Mouse (Mus musculus): ENCODE measurements around the gene Sept6. TPM values are rescaled to one million over a fixed set of nuclear protein-coding genes. Genes with fewer than 3 reads are reported as not detected.
"Not testable (repeated sequence)": the region's sequence is repeated elsewhere in the genome, so short reads cannot be mapped to it uniquely, and the experiment has no call there.

The Sept6 gene
- polyA plus RNA-seq, 1 experiment from 2014 or later = 62.7 TPM

- 21% methylated on average over 3 of the region's 3 CpGs for WGBS
- Histone ChIP-seq H3K4me3 (replicated peaks; ENCODE audit: low read length) (peak overlapping the region; percentile 63), H3K27me3 (replicated peaks; ENCODE audit: control insufficient read depth, insufficient read depth, low read length) (no peaks in the 10 kb centered on the region), H3K9ac (replicated peaks; ENCODE audit: low read depth, low read length) (peak overlapping the region; percentile 69), H3K27ac (ENCODE audit: low read length) (peak overlapping the region; percentile 80; the same call in 1 of the 2 replicates), H3K4me2 (ENCODE audit: low read length) (peak overlapping the region; percentile 46), H3K9me3 (ENCODE audit: control insufficient read depth, low read length) (no peaks in the 10 kb centered on the region), H3K36me3 (ENCODE audit: control insufficient read depth, insufficient read depth) (no peaks in the 10 kb centered on the region), H3K4me1 (replicated peaks; ENCODE audit: control insufficient read depth, insufficient read depth, low read length) (no peaks in the 10 kb centered on the region)
- ATAC-seq = no peak
Measured at GRCm38 (mm10) chrX:36901655-36902054, 89.9 kb downstream of the Sept6 start.

GRCm38 (mm10) chrX:36898931-36899330 is 92.7 kb downstream of the Sept6 start:
- H3K27ac ChIP-seq (ENCODE audit: low read length); H3K4me2 ChIP-seq (ENCODE audit: low read length); H3K36me3 ChIP-seq (ENCODE audit: control insufficient read depth, insufficient read depth); H3K4me3 ChIP-seq (replicated peaks; ENCODE audit: low read length); H3K9me3 ChIP-seq (ENCODE audit: control insufficient read depth, low read length); H3K27me3 ChIP-seq (replicated peaks; ENCODE audit: control insufficient read depth, insufficient read depth, low read length); ATAC-seq; H3K4me1 ChIP-seq (replicated peaks; ENCODE audit: control insufficient read depth, insufficient read depth, low read length); H3K9ac ChIP-seq (replicated peaks; ENCODE audit: low read depth, low read length): not testable (repeated sequence)
- WGBS = 22% methylated on average over 1 of the region's 1 CpGs

- WGBS = 81% methylated on average over 1 of the region's 1 CpGs
- Histone ChIP-seq H3K27me3 (replicated peaks; ENCODE audit: control insufficient read depth, insufficient read depth, low read length) (no peaks in the 10 kb centered on the region), H3K27ac (ENCODE audit: low read length) (no peak overlapping the region), H3K4me3 (replicated peaks; ENCODE audit: low read length) (no peak overlapping the region), H3K4me1 (replicated peaks; ENCODE audit: control insufficient read depth, insufficient read depth, low read length) (no peaks in the 10 kb centered on the region), H3K9me3 (ENCODE audit: control insufficient read depth, low read length) (no peaks in the 10 kb centered on the region; the same call in 1 of the 2 replicates), H3K9ac (replicated peaks; ENCODE audit: low read depth, low read length) (no peak overlapping the region), H3K4me2 (ENCODE audit: low read length) (no peak overlapping the region), H3K36me3 (ENCODE audit: control insufficient read depth, insufficient read depth) (peaks cover 4% of the 10 kb centered on the region; the same call in 1 of the 2 replicates)
- no peak for ATAC-seq
Measured at GRCm38 (mm10) chrX:36884719-36885118, 106.9 kb downstream of the Sept6 start.

GRCm38 (mm10) chrX:36874704-36875128 is 116.9 kb downstream of the Sept6 start:
- H3K4me3 ChIP-seq (replicated peaks; ENCODE audit: low read length) = peak overlapping the region; percentile 71
- H3K9me3 ChIP-seq (ENCODE audit: control insufficient read depth, low read length) = no peaks in the 10 kb centered on the region; the same call in 1 of the 2 replicates
- H3K27me3 ChIP-seq (replicated peaks; ENCODE audit: control insufficient read depth, insufficient read depth, low read length) = no peaks in the 10 kb centered on the region
- 12% methylated on average over 33 of the region's 36 CpGs for WGBS
- ATAC-seq = peak; percentile 60
- H3K36me3 ChIP-seq (ENCODE audit: control insufficient read depth, insufficient read depth) = no peaks in the 10 kb centered on the region
- H3K27ac ChIP-seq (ENCODE audit: low read length) = peak overlapping the region; percentile 51
- H3K4me1 ChIP-seq (replicated peaks; ENCODE audit: control insufficient read depth, insufficient read depth, low read length) = peaks cover 5% of the 10 kb centered on the region
- peak overlapping the region; percentile 69 for H3K9ac ChIP-seq (replicated peaks; ENCODE audit: low read depth, low read length)
- H3K4me2 ChIP-seq (ENCODE audit: low read length) = peak overlapping the region; percentile 58

- 25% methylated on average over 48 of the region's 57 CpGs for WGBS
- ATAC-seq = peak; percentile 97
Measured at GRCm38 (mm10) chrX:36874178-36874696, 117.4 kb downstream of the Sept6 start.

GRCm38 (mm10) chrX:36873765-36874164 is 117.8 kb downstream of the Sept6 start, which contains the start of the genes Ube2a and C330007P06Rik:
TSS of gene Ube2a (plus strand) at chrX:36873900.
TSS of gene C330007P06Rik (minus strand) at chrX:36874111.
- H3K36me3 ChIP-seq (ENCODE audit: control insufficient read depth, insufficient read depth) = no peaks in the 10 kb centered on the region
- peak within 1 kb of the TSS; percentile 51 for H3K27ac ChIP-seq (ENCODE audit: low read length)
- H3K4me2 ChIP-seq (ENCODE audit: low read length) = peak within 1 kb of the TSS; percentile 58
- ATAC-seq = peak; percentile 6; the same call in 1 of the 2 replicates
- peak within 1 kb of the TSS; percentile 69 for H3K9ac ChIP-seq (replicated peaks; ENCODE audit: low read depth, low read length)
- no peaks in the 10 kb centered on the region for H3K27me3 ChIP-seq (replicated peaks; ENCODE audit: control insufficient read depth, insufficient read depth, low read length)
- WGBS = 26% methylated on average over 8 of the region's 8 CpGs
- H3K9me3 ChIP-seq (ENCODE audit: control insufficient read depth, low read length) = no peaks in the 10 kb centered on the region; the same call in 1 of the 2 replicates
- H3K4me3 ChIP-seq (replicated peaks; ENCODE audit: low read length) = peak within 1 kb of the TSS; percentile 71
- H3K4me1 ChIP-seq (replicated peaks; ENCODE audit: control insufficient read depth, insufficient read depth, low read length) = peaks cover 5% of the 10 kb centered on the region

More at GRCm38 (mm10) chrX:36874178-36874696, 117.4 kb downstream of the Sept6 start:
- H3K27me3 ChIP-seq (replicated peaks; ENCODE audit: control insufficient read depth, insufficient read depth, low read length) = no peaks in the 10 kb centered on the region
- no peaks in the 10 kb centered on the region for H3K36me3 ChIP-seq (ENCODE audit: control insufficient read depth, insufficient read depth)
- peak overlapping the region; percentile 58 for H3K4me2 ChIP-seq (ENCODE audit: low read length)
- peaks cover 5% of the 10 kb centered on the region for H3K4me1 ChIP-seq (replicated peaks; ENCODE audit: control insufficient read depth, insufficient read depth, low read length)
- H3K9ac ChIP-seq (replicated peaks; ENCODE audit: low read depth, low read length) = peak overlapping the region; percentile 69
- peak overlapping the region; percentile 51 for H3K27ac ChIP-seq (ENCODE audit: low read length)
- H3K4me3 ChIP-seq (replicated peaks; ENCODE audit: low read length) = peak overlapping the region; percentile 71
- no peaks in the 10 kb centered on the region; the same call in 1 of the 2 replicates for H3K9me3 ChIP-seq (ENCODE audit: control insufficient read depth, low read length)

- peaks cover 3% of the 10 kb centered on the region for H3K4me1 ChIP-seq (replicated peaks; ENCODE audit: control insufficient read depth, insufficient read depth, low read length)
- H3K27me3 ChIP-seq (replicated peaks; ENCODE audit: control insufficient read depth, insufficient read depth, low read length) = no peaks in the 10 kb centered on the region
- H3K27ac ChIP-seq (ENCODE audit: low read length) = no peak overlapping the region
- no peaks in the 10 kb centered on the region; the same call in 1 of the 2 replicates for H3K9me3 ChIP-seq (ENCODE audit: control insufficient read depth, low read length)
- H3K4me3 ChIP-seq (replicated peaks; ENCODE audit: low read length) = no peak overlapping the region
- H3K4me2 ChIP-seq (ENCODE audit: low read length) = no peak overlapping the region
- H3K9ac ChIP-seq (replicated peaks; ENCODE audit: low read depth, low read length) = no peak overlapping the region
- no peaks in the 10 kb centered on the region for H3K36me3 ChIP-seq (ENCODE audit: control insufficient read depth, insufficient read depth)
- 84% methylated on average over 3 of the region's 3 CpGs for WGBS
- no peak for ATAC-seq
Measured at GRCm38 (mm10) chrX:36870372-36870771, 121.2 kb downstream of the Sept6 start.

- Histone ChIP-seq H3K9me3 (ENCODE audit: control insufficient read depth, low read length) (no peaks in the 10 kb centered on the region), H3K9ac (replicated peaks; ENCODE audit: low read depth, low read length) (no peak overlapping the region), H3K27me3 (replicated peaks; ENCODE audit: control insufficient read depth, insufficient read depth, low read length) (no peaks in the 10 kb centered on the region), H3K4me2 (ENCODE audit: low read length) (peak overlapping the region; percentile 42), H3K36me3 (ENCODE audit: control insufficient read depth, insufficient read depth) (no peaks in the 10 kb centered on the region), H3K27ac (ENCODE audit: low read length) (no peak overlapping the region), H3K4me3 (replicated peaks; ENCODE audit: low read length) (peak overlapping the region; percentile 48), H3K4me1 (replicated peaks; ENCODE audit: control insufficient read depth, insufficient read depth, low read length) (peaks cover 7% of the 10 kb centered on the region)
- ATAC-seq = no peak
- 49% methylated on average over 8 of the region's 8 CpGs for WGBS
Measured at GRCm38 (mm10) chrX:36864609-36865328, 126.8 kb downstream of the Sept6 start.

All from forebrain, embryonic 16.5 days (tissue).